Mouse (Mus musculus): ENCODE data around the gene Ppp3ca. TPM values are rescaled to one million over a fixed set of nuclear protein-coding genes. Genes with fewer than 3 reads are reported as not detected.
A peak's percentile ranks its signal among the peaks of the same experiment; 100 is the strongest.

Gene Ppp3ca
- total and polyA plus RNA-seq, 3 experiments = 63.4 to 143 (median 130) TPM

DNA sequence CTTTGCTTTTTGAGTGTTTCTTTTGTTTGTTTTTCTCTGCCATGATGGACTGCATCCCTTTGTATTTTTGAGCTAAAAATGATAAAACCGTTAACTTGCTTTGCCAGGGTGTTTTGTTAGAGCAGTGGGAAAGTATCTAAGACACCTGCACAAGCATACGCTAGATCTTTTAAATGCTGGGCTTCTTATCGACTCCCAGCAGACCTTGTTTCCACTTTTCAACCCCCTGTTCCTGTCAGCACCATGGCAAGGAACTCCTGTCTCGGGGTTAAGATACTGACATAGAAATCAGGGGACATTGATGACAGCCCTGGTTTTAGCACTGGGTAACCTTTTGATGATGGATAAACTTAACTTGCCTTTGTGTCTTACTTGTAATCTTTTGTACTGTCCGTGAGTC is 121.5 kb downstream of the Ppp3ca start:
- TF ChIP-seq ZC3H11A (IDR thresholded peaks at IDR 0.05; ENCODE audit: low read depth, low read length) (no peak), ETS1 (conservative IDR thresholded peaks at IDR 0.05; ENCODE audit: low read depth, low read length) (no peak), SMC3 (IDR thresholded peaks at IDR 0.05; ENCODE audit: low read depth, low read length) (no peak), NELFE (IDR thresholded peaks at IDR 0.05; ENCODE audit: low read depth, low read length) (no peak), KAT2A (IDR thresholded peaks at IDR 0.05; ENCODE audit: insufficient replicate concordance, low read length) (no peak), BHLHE40 (IDR thresholded peaks at IDR 0.05; ENCODE audit: low read depth, low read length) (no peak), ELF1 (IDR thresholded peaks at IDR 0.05; ENCODE audit: low read depth, low read length) (no peak), GABPA (IDR thresholded peaks at IDR 0.05; ENCODE audit: insufficient replicate concordance, low read depth, low read length) (no peak)
- peaks cover 0 to 22% of the 10 kb centered on the region in 2 experiments for H3K36me3 ChIP-seq (replicated peaks in 1 of 2; ENCODE audit: control insufficient read depth in 1 of 2, insufficient read depth in 1 of 2, low read length in 1 of 2)
- no peaks in the 10 kb centered on the region for H3K9me3 ChIP-seq (replicated peaks; ENCODE audit: low read length)
- no peaks in the 10 kb centered on the region for H3K27me3 ChIP-seq (replicated peaks)
- DNase-seq (ENCODE audit: extremely low read depth) = no peak
- H3K9ac ChIP-seq (ENCODE audit: insufficient read depth, low read depth) = no peak overlapping the region
- H3K79me2 ChIP-seq (replicated peaks; ENCODE audit: control insufficient read depth, extremely low read depth, insufficient read depth, poor library complexity, severe bottlenecking) = peaks cover 24% of the 10 kb centered on the region
- dilution Hi-C loops (cut with MboI; ENCODE audit: extremely low pct_ligation_motif_present, extremely low pct_unique_long_range_greater_than_20kb, low sequenced_read_pairs) (no loop called here), in situ Hi-C loops (cut with MboI; ENCODE audit: low pct_ligation_motif_present, low pct_unique_long_range_greater_than_20kb, low sequenced_read_pairs) (no loop called here)
- H3K27ac ChIP-seq (ENCODE audit: insufficient read depth, low read depth) = no peak overlapping the region
- peaks cover 15 to 84% of the 10 kb centered on the region in 2 experiments for H3K4me1 ChIP-seq (ENCODE audit: control insufficient read depth in 1 of 2, insufficient read depth in 2 of 2)
- no peak overlapping the region for H3K4me2 ChIP-seq (ENCODE audit: insufficient read depth, low read depth, poor library complexity, severe bottlenecking)
- no peak overlapping the region for H3K4me3 ChIP-seq (replicated peaks in 1 of 3; ENCODE audit: low read depth in 2 of 3, low read length in 2 of 3, poor library complexity in 1 of 3)

DNA sequence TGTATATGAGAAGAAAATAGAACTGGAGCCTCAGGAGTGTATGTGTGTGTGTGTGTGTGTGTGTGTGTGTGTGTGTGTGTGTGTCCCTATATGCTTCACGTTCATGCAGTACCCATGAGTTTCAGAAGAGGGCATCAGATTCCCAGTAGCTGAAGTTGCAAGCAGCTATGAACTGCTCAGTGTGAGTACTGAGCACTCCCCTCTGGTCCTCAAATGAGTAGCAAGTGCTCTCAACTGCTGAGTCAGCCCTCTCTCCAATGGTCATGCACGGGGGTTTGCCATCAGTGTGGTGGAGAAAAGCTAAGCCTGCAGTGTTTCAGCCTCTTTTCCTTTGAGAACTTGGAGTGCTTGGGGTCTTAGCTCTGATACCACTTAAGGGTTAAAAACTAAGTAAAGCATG is 122.0 kb downstream of the Ppp3ca start:
- in situ Hi-C loops (cut with MboI; ENCODE audit: low pct_ligation_motif_present, low pct_unique_long_range_greater_than_20kb, low sequenced_read_pairs) (no loop called here), dilution Hi-C loops (cut with MboI; ENCODE audit: extremely low pct_ligation_motif_present, extremely low pct_unique_long_range_greater_than_20kb, low sequenced_read_pairs) (no loop called here)
- Histone ChIP-seq H3K27ac (ENCODE audit: insufficient read depth, low read depth) (no peak overlapping the region), H3K4me3 (replicated peaks in 1 of 3; ENCODE audit: low read depth in 2 of 3, low read length in 2 of 3, poor library complexity in 1 of 3) (no peak overlapping the region), H3K36me3 (replicated peaks in 1 of 2; ENCODE audit: control insufficient read depth in 1 of 2, insufficient read depth in 1 of 2, low read length in 1 of 2) (peaks cover 0 to 27% of the 10 kb centered on the region in 2 experiments), H3K9ac (ENCODE audit: insufficient read depth, low read depth) (no peak overlapping the region), H3K27me3 (replicated peaks) (no peaks in the 10 kb centered on the region), H3K4me2 (ENCODE audit: insufficient read depth, low read depth, poor library complexity, severe bottlenecking) (no peak overlapping the region), H3K9me3 (replicated peaks; ENCODE audit: low read length) (no peaks in the 10 kb centered on the region), H3K79me2 (replicated peaks; ENCODE audit: control insufficient read depth, extremely low read depth, insufficient read depth, poor library complexity, severe bottlenecking) (peaks cover 27% of the 10 kb centered on the region), H3K4me1 (ENCODE audit: control insufficient read depth in 1 of 2, insufficient read depth in 2 of 2) (peaks cover 17 to 85% of the 10 kb centered on the region in 2 experiments)
- TF ChIP-seq MEF2A (IDR thresholded peaks at IDR 0.05; ENCODE audit: borderline replicate concordance, low read depth, low read length) (no peak), TCF12 (IDR thresholded peaks at IDR 0.05; ENCODE audit: low read depth, low read length) (no peak), MAFK (IDR thresholded peaks at IDR 0.05; ENCODE audit: insufficient replicate concordance, low read length) (peak; percentile 90; the same call in 1 of the 2 replicates), EP300 (IDR thresholded peaks at IDR 0.05; ENCODE audit: low read length) (no peak), MYC (IDR thresholded peaks at IDR 0.05; ENCODE audit: low read depth, low read length) (no peak), CHD1 (IDR thresholded peaks at IDR 0.05; ENCODE audit: low read depth, low read length) (0 out of 2 replicates have a peak, but pooled peaks have one; percentile 28), PAX5 (IDR thresholded peaks at IDR 0.05; ENCODE audit: low read length) (no peak), ZKSCAN1 (IDR thresholded peaks at IDR 0.05; ENCODE audit: borderline replicate concordance, low read depth, low read length) (no peak), POLR2AphosphoS2 (IDR thresholded peaks at IDR 0.05; ENCODE audit: low read depth, low read length) (no peak), SMC3 (IDR thresholded peaks at IDR 0.05; ENCODE audit: low read depth, low read length) (peak; percentile 29), CTCF (conservative IDR thresholded peaks at IDR 0.05 in 1 of 2, IDR thresholded peaks at IDR 0.05 in 1 of 2; ENCODE audit: low read depth in 2 of 2, low read length in 2 of 2) (peak in 1 of 2 experiments; percentile 51; a peak in 2 of 4 replicates), CHD2 (IDR thresholded peaks at IDR 0.05; ENCODE audit: low read length) (no peak), RAD21 (IDR thresholded peaks at IDR 0.05; ENCODE audit: low read depth, low read length) (peak; percentile 31), MXI1 (IDR thresholded peaks at IDR 0.05; ENCODE audit: low read depth, low read length) (no peak)
- peak; percentile 45 for DNase-seq (ENCODE audit: extremely low read depth)

Measured in CH12.LX (cell line).